Mouse (Mus musculus) cortical plate, adult 2 months (tissue): ENCODE results near the gene Ccn1.

Source experiments
- CTCF ChIP-seq: fragments of 200-500 bp; IDR thresholded peaks from 2 replicates; pipeline ENCODE4 v1.5.1; 2011; ENCODE audit warnings: mild to moderate bottlenecking, control low read depth, low read length; ENCODE audit not compliant: insufficient read depth; ENCODE audit errors: extremely low read depth
- POLR2A ChIP-seq: fragments of 200-500 bp; IDR thresholded peaks from 2 replicates; pipeline ENCODE4 v1.6.1; 2011; ENCODE audit warnings: mild to moderate bottlenecking, low read length, control low read depth; ENCODE audit not compliant: insufficient read depth; ENCODE audit errors: extremely low read depth

DNA sequence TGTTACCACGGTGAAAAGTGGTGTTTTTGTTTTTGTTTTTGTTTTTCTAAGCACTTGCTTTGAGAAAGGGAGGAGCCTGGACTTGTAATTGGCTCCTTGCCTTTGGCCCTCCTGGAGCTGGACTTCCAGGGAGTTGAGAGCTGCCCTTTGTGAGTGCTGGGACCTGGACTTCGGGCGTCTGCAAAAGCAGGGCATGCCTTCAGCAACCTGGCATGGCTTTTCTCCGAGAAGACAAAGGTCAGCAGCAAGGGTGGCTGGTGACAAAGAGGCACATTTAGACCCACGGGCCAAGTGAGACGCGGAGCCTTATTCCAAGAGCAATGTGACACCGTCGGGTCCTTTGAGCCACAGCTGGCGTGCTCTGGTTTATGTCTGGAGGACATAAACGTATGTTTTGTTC lies 6.9 kb downstream of the Ccn1 start:
- TF ChIP-seq CTCF (no peak), POLR2A (no peak)
